Mouse (Mus musculus) telencephalon, adult 2 months (tissue): Measurements from ENCODE around the gene Samd4b.

Source experiments
- DNase-seq: peaks from one replicate; pipeline ENCODE4 v3.0.0-alpha.2; 2011; ENCODE audit warnings: low read depth, low spot score

The Samd4b gene

GRCm38 (mm10) chr7:28587644-28588043 lies 10.3 kb downstream of the Samd4b start:
- no peak for DNase-seq

GRCm38 (mm10) chr7:28586663-28587411 lies 11.1 kb downstream of the Samd4b start:
- no peak for DNase-seq

GRCm38 (mm10) chr7:28585001-28585400 lies 12.9 kb downstream of the Samd4b start:
- no peak for DNase-seq

- DNase-seq, result no peak
These were observed 13.5 kb downstream of the Samd4b start for GRCm38 (mm10) chr7:28584468-28584867.

GRCm38 (mm10) chr7:28583570-28584344 lies 14.2 kb downstream of the Samd4b start:
- peak; percentile 29 for DNase-seq

- no peak for DNase-seq
These were observed 15.1 kb downstream of the Samd4b start for GRCm38 (mm10) chr7:28582841-28583240.

GRCm38 (mm10) chr7:28581721-28582120 lies 16.2 kb downstream of the Samd4b start:
- DNase-seq, result no peak

- no peak for DNase-seq
These were observed 18.1 kb downstream of the Samd4b start for GRCm38 (mm10) chr7:28579826-28580225.

- DNase-seq, result no peak
These were observed 19.3 kb downstream of the Samd4b start for GRCm38 (mm10) chr7:28578543-28579053.

GRCm38 (mm10) chr7:28577826-28578542 lies 20.0 kb downstream of the Samd4b start:
- no peak for DNase-seq

GRCm38 (mm10) chr7:28576271-28576914 lies 21.6 kb downstream of the Samd4b start:
- DNase-seq, result no peak

GRCm38 (mm10) chr7:28575597-28575996 lies 22.3 kb downstream of the Samd4b start:
- no peak for DNase-seq

GRCm38 (mm10) chr7:28573236-28573635 lies 24.7 kb downstream of the Samd4b start:
- no peak for DNase-seq

- DNase-seq, result no peak
These were observed 25.3 kb downstream of the Samd4b start for GRCm38 (mm10) chr7:28572689-28573088.

GRCm38 (mm10) chr7:28570982-28571682 lies 26.8 kb downstream of the Samd4b start:
- no peak for DNase-seq

GRCm38 (mm10) chr7:28570291-28570981 lies 27.5 kb downstream of the Samd4b start:
- DNase-seq, result peak; percentile 31

GRCm38 (mm10) chr7:28568253-28568652 lies 29.7 kb downstream of the Samd4b start:
- no peak for DNase-seq

GRCm38 (mm10) chr7:28567539-28567938 lies 30.4 kb downstream of the Samd4b start:
- no peak for DNase-seq

GRCm38 (mm10) chr7:28565407-28565806 lies 32.5 kb downstream of the Samd4b start:
- DNase-seq, result no peak

- DNase-seq, result no peak
These were observed 35.0 kb downstream of the Samd4b start for GRCm38 (mm10) chr7:28562951-28563350.
